Mouse (Mus musculus) ES-E14 (cell line): Measurements from ENCODE around the gene Ctu2. TPM values are rescaled to one million over a fixed set of nuclear protein-coding genes. Genes with fewer than 3 reads are reported as not detected.
A peak's percentile ranks its signal among the peaks of the same experiment; 100 is the strongest.

Experiments
- DNase-seq: peaks from one replicate; pipeline ENCODE4 v3.0.0-alpha.2; 2013; ENCODE audit warnings: low read depth, low spot score
- H3K27ac ChIP-seq: 2 replicates; pipeline ENCODE4 v1.5.1; 2012; ENCODE audit warnings: low read depth, mild to moderate bottlenecking, low read length, moderate library complexity, mixed read lengths; ENCODE audit not compliant: poor library complexity, insufficient read depth, severe bottlenecking
- H3K36me3 ChIP-seq: 2 replicates; pipeline ENCODE4 v1.6.1; 2012; ENCODE audit warnings: mild to moderate bottlenecking, low read length, moderate library complexity, mixed read lengths; ENCODE audit not compliant: control insufficient read depth, poor library complexity, insufficient read depth, severe bottlenecking
- H3K4me1 ChIP-seq, 2 experiments: fragments of 150-350 bp in 1 of 2; sonication (generic) in 1 of 2; 2 replicates each; pipeline ENCODE4 v1.6.1; 2012; ENCODE audit warnings: low read length in 2 of 2, mild to moderate bottlenecking in 1 of 2, mixed read lengths in 1 of 2; ENCODE audit not compliant: control insufficient read depth in 2 of 2, insufficient read depth in 2 of 2, poor library complexity in 1 of 2
- H3K4me3 ChIP-seq, 2 experiments: fragments of 150-350 bp in 1 of 2; sonication (generic) in 1 of 2; 2 replicates each; pipeline ENCODE4 v1.5.1; 2012; ENCODE audit warnings: low read length in 2 of 2, low read depth in 1 of 2, mild to moderate bottlenecking in 1 of 2, mixed read lengths in 1 of 2; ENCODE audit not compliant: insufficient read depth in 1 of 2, poor library complexity in 1 of 2, severe bottlenecking in 1 of 2
- H3K9ac ChIP-seq: 2 replicates; pipeline ENCODE4 v1.6.1; 2012; ENCODE audit warnings: low read depth, mild to moderate bottlenecking, low read length, mixed read lengths; ENCODE audit not compliant: poor library complexity, insufficient read depth, severe bottlenecking
- H3K9me3 ChIP-seq: fragments of 150-350 bp; sonication (generic); 2 replicates; pipeline ENCODE4 v1.6.1; 2012; ENCODE audit warnings: low read depth, mild to moderate bottlenecking, low read length; ENCODE audit not compliant: control insufficient read depth, insufficient read depth
- CHD2 ChIP-seq: IDR thresholded peaks from 2 replicates; pipeline ENCODE4 v1.6.1; 2014; ENCODE audit warnings: mild to moderate bottlenecking, low read depth, low read length, inconsistent platforms
- HCFC1 ChIP-seq: IDR thresholded peaks from 2 replicates; pipeline ENCODE4 v1.6.1; 2012; ENCODE audit warnings: low read length, inconsistent platforms, borderline replicate concordance; ENCODE audit not compliant: insufficient read depth
- MAFK ChIP-seq: IDR thresholded peaks from 2 replicates; pipeline ENCODE4 v1.6.1; 2014; ENCODE audit warnings: mild to moderate bottlenecking, low read depth, low read length, inconsistent platforms; ENCODE audit not compliant: insufficient read depth
- ZC3H11A ChIP-seq: IDR thresholded peaks from 2 replicates; pipeline ENCODE4 v1.6.1; 2012; ENCODE audit warnings: low read depth, mild to moderate bottlenecking, inconsistent platforms, low read length, borderline replicate concordance
- ZNF384 ChIP-seq: IDR thresholded peaks from 2 replicates; pipeline ENCODE4 v1.6.1; 2012; ENCODE audit warnings: low read depth, low read length, inconsistent platforms
- in situ Hi-C, 2 experiments: fragments of 600-800 bp; cut with MboI; formaldehyde crosslinking; loops; one replicate each; pipeline ENCODE4 v1.15.1; 2025; ENCODE audit warnings: low sequenced_read_pairs in 2 of 2, inconsistent platforms in 1 of 2; ENCODE audit not compliant: unreplicated experiment in 2 of 2
- total RNA-seq: library from RNA; depleted of rRNA; stranded (reverse); fragments of 300-350 nt; gene quantifications from 2 replicates; pipeline ENCODE4 v1.2.3, GENCODE M21; 2012

Ctu2 gene
- total RNA-seq, 1 experiment = 79.8 TPM

- Histone ChIP-seq H3K4me1 (peaks cover 11 to 36% of the 10 kb centered on the region in 2 experiments; a peak in 3 of 4 replicates), H3K9me3 (no peaks in the 10 kb centered on the region), H3K27ac (no peak overlapping the region; the same call in 1 of the 2 replicates), H3K4me3 (peak overlapping the region in 1 of 2 experiments; percentile 39; a peak in 1 of 4 replicates), H3K36me3 (peaks cover 7% of the 10 kb centered on the region; the same call in 1 of the 2 replicates), H3K9ac (no peak overlapping the region)
- no peak for DNase-seq
- in situ Hi-C loops = no loop called here
- TF ChIP-seq MAFK (no peak), CHD2 (no peak), ZNF384 (no peak), ZC3H11A (no peak), HCFC1 (no peak)
Observed at GRCm38 (mm10) chr8:122517541-122518190, 41.7 kb downstream of the Ctu2 start.

GRCm38 (mm10) chr8:122520611-122521010 lies 44.7 kb downstream of the Ctu2 start:
- Histone ChIP-seq H3K4me3 (no peak overlapping the region), H3K4me1 (peaks cover 18 to 47% of the 10 kb centered on the region in 2 experiments), H3K36me3 (peaks cover 4% of the 10 kb centered on the region; the same call in 1 of the 2 replicates), H3K27ac (no peak overlapping the region), H3K9me3 (no peaks in the 10 kb centered on the region), H3K9ac (peak overlapping the region; percentile 1; the same call in 1 of the 2 replicates)
- DNase-seq = no peak
- in situ Hi-C loops = no loop called here
- TF ChIP-seq MAFK (no peak), ZC3H11A (no peak), HCFC1 (no peak), ZNF384 (no peak), CHD2 (no peak)

- no peak for TF ChIP-seq MAFK
- TF ChIP-seq CHD2 = no peak
- TF ChIP-seq ZNF384 = no peak
- TF ChIP-seq ZC3H11A = no peak
- no peak for TF ChIP-seq HCFC1
- in situ Hi-C loops = no loop called here
- no peaks in the 10 kb centered on the region for H3K9me3 ChIP-seq
- DNase-seq = peak; percentile 92
- peak overlapping the region; percentile 77 for H3K9ac ChIP-seq
- peaks cover 2% of the 10 kb centered on the region; the same call in 1 of the 2 replicates for H3K36me3 ChIP-seq
- peak overlapping the region; percentile 98 for H3K27ac ChIP-seq
- peaks cover 18 to 47% of the 10 kb centered on the region in 2 experiments for H3K4me1 ChIP-seq
- peak overlapping the region; percentile 35 to 52 for H3K4me3 ChIP-seq
Observed at GRCm38 (mm10) chr8:122522796-122523651, 47.1 kb downstream of the Ctu2 start.

- peak overlapping the region; percentile 74 for H3K9ac ChIP-seq
- peaks cover 18 to 43% of the 10 kb centered on the region in 2 experiments for H3K4me1 ChIP-seq
- H3K36me3 ChIP-seq = peaks cover 4% of the 10 kb centered on the region; the same call in 1 of the 2 replicates
- no peaks in the 10 kb centered on the region for H3K9me3 ChIP-seq
- H3K27ac ChIP-seq = peak overlapping the region; percentile 98
- DNase-seq = no peak
- in situ Hi-C loops = no loop called here
- TF ChIP-seq MAFK (no peak), HCFC1 (no peak), CHD2 (no peak), ZC3H11A (no peak), ZNF384 (no peak)
- peak overlapping the region; percentile 22 to 36 for H3K4me3 ChIP-seq
Observed at GRCm38 (mm10) chr8:122523652-122524360, 47.9 kb downstream of the Ctu2 start.
